Mouse (Mus musculus) lung, postnatal 0 days (tissue): ENCODE data around the gene Tas2r137.

Experiments used
- CTCF ChIP-seq: IDR thresholded peaks from 2 replicates; pipeline ENCODE4 v1.5.1; 2016; ENCODE audit warnings: antibody characterized with exemption, mild to moderate bottlenecking
- EP300 ChIP-seq: IDR thresholded peaks from 2 replicates; pipeline ENCODE4 v1.6.1; 2016; ENCODE audit warnings: antibody characterized with exemption, mild to moderate bottlenecking, control low read depth

DNA sequence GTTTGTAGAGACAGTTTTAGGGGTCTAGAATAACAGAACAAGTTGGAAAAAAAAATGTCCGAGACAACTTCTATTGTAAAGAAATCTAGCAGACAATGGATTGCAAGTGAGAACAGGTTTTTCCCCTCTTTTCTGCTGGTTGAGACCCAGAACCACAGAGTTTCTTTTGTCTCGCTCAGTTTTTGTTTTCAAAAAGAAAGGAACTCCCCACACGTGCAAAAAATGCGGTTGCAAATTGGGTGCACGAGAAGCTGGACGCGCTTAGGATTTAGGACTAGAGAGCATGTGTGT lies 19.4 kb upstream of the Tas2r137 start:
- TF ChIP-seq CTCF, result no peak
- no peak for TF ChIP-seq EP300
